ENCODE assay signal across 22 mouse cellular contexts in the genomic region with DNA sequence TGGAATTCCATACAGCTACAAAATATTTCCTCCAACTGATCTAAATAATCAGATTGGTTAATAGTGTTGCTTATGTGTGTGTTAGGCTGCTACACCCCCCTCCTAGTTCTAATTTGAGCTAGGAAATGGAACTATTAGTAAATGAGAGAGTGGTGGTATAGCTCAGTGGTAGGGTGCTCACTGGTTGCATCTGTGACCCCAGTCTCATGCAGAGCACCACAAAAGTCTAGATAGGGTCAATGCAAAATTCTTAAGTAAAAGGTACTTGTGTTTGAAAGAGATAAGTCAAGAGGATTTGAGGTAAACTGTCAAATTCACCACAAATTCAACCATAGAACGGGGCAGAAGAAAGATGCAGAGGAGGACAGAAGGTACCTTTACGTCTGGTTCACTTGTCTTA. TPM values are rescaled to one million over a fixed set of nuclear protein-coding genes. Genes with fewer than 3 reads are reported as not detected.
"Had no signal": no experiment of that assay in that cellular context is flagged by ENCODE, and none has a peak within 500 bp of the region (broad histone marks: within the 10 kb centered on the region; RNA-seq: fewer than 3 reads in every experiment).

No protein-coding gene starts in this region.

- H3K4me2 ChIP-seq: heart, embryonic 11.5 days; heart, embryonic 12.5 days; heart, embryonic 15.5 days; hindbrain, embryonic 12.5 days; hindbrain, embryonic 13.5 days; hindbrain, embryonic 14.5 days; hindbrain, embryonic 15.5 days; intestine, embryonic 15.5 days; kidney, embryonic 15.5 days had no signal

- H3K4me1 ChIP-seq: heart, embryonic 12.5 days; heart, embryonic 15.5 days; hindbrain, embryonic 10.5 days; hindbrain, embryonic 12.5 days; hindbrain, embryonic 13.5 days; hindbrain, embryonic 15.5 days; intestine, embryonic 15.5 days had no signal

- H3K36me3 ChIP-seq: heart, embryonic 12.5 days; heart, embryonic 13.5 days; heart, embryonic 15.5 days; hindbrain, embryonic 10.5 days; hindbrain, embryonic 12.5 days; hindbrain, embryonic 13.5 days; hindbrain, embryonic 15.5 days; intestine, embryonic 15.5 days; kidney, embryonic 15.5 days had no signal

- H3K9me3 ChIP-seq: heart, embryonic 12.5 days; heart, embryonic 13.5 days; heart, embryonic 15.5 days; hindbrain, embryonic 10.5 days; hindbrain, embryonic 12.5 days; hindbrain, embryonic 13.5 days; hindbrain, embryonic 15.5 days; intestine, embryonic 15.5 days; kidney, embryonic 15.5 days had no signal

- H3K27ac ChIP-seq: heart, embryonic 13.5 days; heart, embryonic 15.5 days; hindbrain, embryonic 10.5 days; hindbrain, embryonic 12.5 days; hindbrain, embryonic 13.5 days; hindbrain, embryonic 14.5 days; hindbrain, embryonic 15.5 days; hindbrain, postnatal 0 days; intestine, embryonic 15.5 days; kidney, embryonic 15.5 days; kidney, postnatal 0 days; layer of hippocampus, adult 2 months had no signal

- ATAC-seq: hindbrain, embryonic 16.5 days; intestine, embryonic 15.5 days; intestine, embryonic 16.5 days; intestine, postnatal 0 days had no signal

- H3K27me3 ChIP-seq: heart, embryonic 12.5 days; heart, embryonic 13.5 days; heart, embryonic 15.5 days; hindbrain, embryonic 12.5 days; hindbrain, embryonic 13.5 days; hindbrain, embryonic 15.5 days; intestine, embryonic 15.5 days; kidney, embryonic 15.5 days had no signal

- H3K4me3 ChIP-seq: heart, embryonic 12.5 days; heart, embryonic 13.5 days; heart, embryonic 15.5 days; hindbrain, embryonic 10.5 days; hindbrain, embryonic 12.5 days; hindbrain, embryonic 13.5 days; hindbrain, embryonic 15.5 days; intestine, embryonic 15.5 days; kidney, embryonic 15.5 days; layer of hippocampus, adult 2 months had no signal

- H3K9ac ChIP-seq: heart, embryonic 12.5 days; heart, embryonic 13.5 days; heart, embryonic 15.5 days; hindbrain, embryonic 12.5 days; hindbrain, embryonic 13.5 days; hindbrain, embryonic 14.5 days; hindbrain, embryonic 15.5 days; intestine, embryonic 15.5 days; kidney, embryonic 15.5 days had no signal

RNA-seq across cellular contexts. Expression of gene Gm17509, which starts 23.2 kb away (rescaled TPM):
- polyA plus RNA-seq: heart, embryonic 14.5 days; heart, embryonic 15.5 days; heart, postnatal 0 days; intestine, embryonic 14.5 days; intestine, embryonic 16.5 days; intestine, postnatal 0 days; kidney, adult 2 months; large intestine, adult 2 months had no signal
